Mouse (Mus musculus) lung, adult 2 months (tissue): ENCODE measurements around the gene Bnip1.

Experiments
- CTCF ChIP-seq: fragments of 200-500 bp; IDR thresholded peaks from 2 replicates; pipeline ENCODE4 v1.5.1; 2011; ENCODE audit warnings: mild to moderate bottlenecking, low read length, control low read depth; ENCODE audit not compliant: insufficient read depth
- POLR2A ChIP-seq: fragments of 200-500 bp; IDR thresholded peaks from 2 replicates; pipeline ENCODE4 v1.6.1; 2011; ENCODE audit warnings: low read depth, mild to moderate bottlenecking, control low read depth, low read length, borderline replicate concordance; ENCODE audit errors: extremely low read depth

DNA sequence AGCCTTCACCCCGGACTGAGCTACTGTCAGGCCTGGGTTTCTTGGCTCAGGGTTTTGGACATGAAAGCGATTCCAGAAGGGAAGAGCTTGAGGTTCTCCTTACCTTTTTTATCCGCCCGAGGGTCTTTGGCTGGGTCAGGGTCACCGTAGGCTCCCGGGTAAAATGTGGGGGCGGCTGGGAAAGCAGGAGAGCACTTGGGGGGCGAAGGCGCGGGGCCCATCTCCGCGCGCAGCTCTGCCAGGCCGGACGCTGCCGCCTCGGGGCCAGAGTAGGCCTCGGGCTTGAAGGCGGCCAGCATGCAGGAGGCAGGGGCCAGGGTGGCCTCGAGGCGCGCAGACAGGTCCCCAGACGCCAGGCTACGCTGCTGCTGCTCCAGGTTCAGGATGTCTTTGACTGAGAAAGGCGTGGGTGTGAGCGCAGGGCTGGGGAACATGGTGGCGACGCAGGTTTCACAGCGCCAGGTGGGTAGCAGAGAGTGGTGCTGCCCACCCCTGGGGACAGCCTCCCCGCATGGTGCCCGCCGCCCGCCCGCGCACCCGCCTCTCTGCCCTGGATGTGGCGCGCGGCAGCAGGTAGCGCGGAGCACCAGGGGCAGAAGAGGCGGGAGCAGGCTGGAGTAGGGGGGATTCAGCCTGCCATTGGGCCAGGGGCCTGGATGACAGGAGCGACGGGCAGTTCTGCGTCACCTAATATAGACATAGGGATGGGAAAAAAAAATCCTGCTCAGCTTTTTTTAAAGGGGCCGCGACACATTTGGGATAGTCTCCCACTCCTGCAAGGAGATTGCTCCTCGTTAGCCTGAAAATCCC lies 60.3 kb downstream of the Bnip1 start:
- no peak for TF ChIP-seq CTCF
- TF ChIP-seq POLR2A, result no peak
